Mouse (Mus musculus) spleen, adult 12 weeks (tissue): ENCODE data around the gene Gm20388.

Experiments
- DNase-seq: peaks from one replicate; pipeline ENCODE4 v3.0.0; 2022; ENCODE audit warnings: low spot score

Gm20388 gene

GRCm38 (mm10) chr8:123341040-123342015 lies 3430.7 kb downstream of the Gm20388 start:
- no peak for DNase-seq

GRCm38 (mm10) chr8:123342253-123342652 lies 3431.6 kb downstream of the Gm20388 start:
- no peak for DNase-seq

- DNase-seq = no peak
Observed at GRCm38 (mm10) chr8:123342911-123343310, 3432.3 kb downstream of the Gm20388 start.

- DNase-seq = no peak
Observed at GRCm38 (mm10) chr8:123343422-123343821, 3432.8 kb downstream of the Gm20388 start.

GRCm38 (mm10) chr8:123345135-123345534 lies 3434.5 kb downstream of the Gm20388 start:
- DNase-seq = no peak

GRCm38 (mm10) chr8:123345856-123346255 lies 3435.2 kb downstream of the Gm20388 start:
- no peak for DNase-seq

- DNase-seq = no peak
Observed at GRCm38 (mm10) chr8:123347293-123347692, 3436.7 kb downstream of the Gm20388 start.

- DNase-seq = no peak
Observed at GRCm38 (mm10) chr8:123348237-123348843, 3437.7 kb downstream of the Gm20388 start.

GRCm38 (mm10) chr8:123349073-123349472 lies 3438.4 kb downstream of the Gm20388 start:
- no peak for DNase-seq

- no peak for DNase-seq
Observed at GRCm38 (mm10) chr8:123352118-123352517, 3441.5 kb downstream of the Gm20388 start.

- no peak for DNase-seq
Observed at GRCm38 (mm10) chr8:123352786-123353185, 3442.1 kb downstream of the Gm20388 start.

GRCm38 (mm10) chr8:123353216-123353615 lies 3442.6 kb downstream of the Gm20388 start:
- DNase-seq = no peak

GRCm38 (mm10) chr8:123361082-123361739 lies 3450.6 kb downstream of the Gm20388 start:
- peak; percentile 60 for DNase-seq

- DNase-seq = peak; percentile 87
Observed at GRCm38 (mm10) chr8:123373403-123374238, 3463.0 kb downstream of the Gm20388 start, which contains the start of gene Tcf25. Gene Tcf25, plus strand, starts transcription at chr8:123373753.

GRCm38 (mm10) chr8:123374239-123374578 lies 3463.6 kb downstream of the Gm20388 start:
- peak; percentile 91 for DNase-seq

- no peak for DNase-seq
Observed at GRCm38 (mm10) chr8:123375701-123376100, 3465.1 kb downstream of the Gm20388 start.

- no peak for DNase-seq
Observed at GRCm38 (mm10) chr8:123376106-123376505, 3465.5 kb downstream of the Gm20388 start.

GRCm38 (mm10) chr8:123381711-123382110 lies 3471.1 kb downstream of the Gm20388 start:
- no peak for DNase-seq

- DNase-seq = no peak
Observed at GRCm38 (mm10) chr8:123382516-123382915, 3471.9 kb downstream of the Gm20388 start.

GRCm38 (mm10) chr8:123384883-123385540 lies 3474.4 kb downstream of the Gm20388 start:
- DNase-seq = peak; percentile 23

GRCm38 (mm10) chr8:123387041-123387440 lies 3476.4 kb downstream of the Gm20388 start:
- no peak for DNase-seq
